Mouse (Mus musculus) megakaryocyte, adult 5-6 weeks (primary cell): ENCODE measurements around the gene Gm973. TPM values are rescaled to one million over a fixed set of nuclear protein-coding genes. Genes with fewer than 3 reads are reported as not detected.
A peak's percentile ranks its signal among the peaks of the same experiment; 100 is the strongest.

Source experiments
- ATAC-seq: 2 replicates; pipeline ENCODE4 v1.8.0; 2016; ENCODE audit warnings: mild to moderate bottlenecking, inconsistent platforms; ENCODE audit not compliant: poor library complexity, severe bottlenecking
- total RNA-seq, 2 experiments: library from RNA; stranded (forward) in 1 of 2; stranded (reverse) in 1 of 2; fragments of 153-499, 151-499 nt in 1 of 2; fragments of 221-1000, 200-1000 nt in 1 of 2; gene quantifications; 2 replicates each; pipeline versions ENCODE4 v1.2.3 to v1.2.4; 2015 to 2017

The Gm973 gene
- total RNA-seq, 2 experiments from 2014 or later: 0.47 to 2.8 TPM

DNA sequence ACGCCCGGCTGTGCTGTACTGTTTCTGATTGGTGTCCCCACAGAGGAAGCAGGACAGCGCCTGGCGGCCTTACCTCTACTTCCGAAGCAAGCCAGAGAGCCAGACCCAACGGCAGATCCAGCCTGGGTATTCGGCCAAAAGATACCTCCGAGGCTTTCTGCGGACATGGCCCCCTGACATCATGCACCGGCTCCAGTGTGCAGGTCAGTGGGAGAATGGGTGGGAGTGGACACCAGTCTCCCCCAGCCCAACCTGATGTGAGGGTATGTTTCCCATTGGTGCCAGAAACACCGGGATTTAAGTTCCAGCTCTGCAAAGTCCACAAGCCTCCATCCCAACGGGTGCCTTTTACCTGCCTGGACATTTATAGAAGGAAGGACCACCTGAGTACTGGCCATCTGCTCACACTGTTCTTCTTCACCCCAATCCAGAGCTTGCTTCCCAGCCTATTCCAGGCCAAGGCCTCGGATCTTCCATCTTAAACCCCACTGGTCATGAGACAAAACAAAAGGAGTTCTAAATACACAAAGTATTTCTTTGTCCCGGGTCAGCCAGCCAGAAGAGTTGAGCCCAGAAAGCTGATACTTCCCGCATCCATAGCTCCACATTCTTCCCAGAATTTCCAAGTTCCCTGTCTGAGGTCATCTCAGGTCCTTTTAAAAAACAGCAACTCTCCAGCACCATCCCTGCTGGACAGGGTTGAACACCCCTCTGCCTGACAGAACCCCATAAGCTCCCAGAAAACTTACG, 25.4 kb downstream of the Gm973 start:
- no peak for ATAC-seq

DNA sequence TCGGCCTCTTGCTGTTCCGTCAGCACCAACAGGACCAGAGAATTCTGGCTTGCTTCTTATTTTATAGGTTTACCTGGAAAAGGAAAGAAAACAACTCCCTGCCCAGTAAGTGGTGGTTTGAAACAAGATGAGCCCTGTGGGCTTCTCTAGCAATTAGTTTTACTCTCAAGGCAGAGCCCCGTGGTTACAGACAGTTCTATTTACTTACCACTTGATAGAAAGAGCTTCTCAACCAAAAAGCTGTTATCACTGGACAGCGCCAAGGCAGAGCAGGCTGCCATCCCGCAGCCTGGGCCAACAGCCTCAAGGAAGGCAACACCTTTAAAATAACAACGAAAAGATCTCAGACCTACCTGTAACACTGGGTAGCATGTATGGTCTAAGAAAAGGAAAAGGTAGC, 26.2 kb downstream of the Gm973 start:
- no peak for ATAC-seq

DNA sequence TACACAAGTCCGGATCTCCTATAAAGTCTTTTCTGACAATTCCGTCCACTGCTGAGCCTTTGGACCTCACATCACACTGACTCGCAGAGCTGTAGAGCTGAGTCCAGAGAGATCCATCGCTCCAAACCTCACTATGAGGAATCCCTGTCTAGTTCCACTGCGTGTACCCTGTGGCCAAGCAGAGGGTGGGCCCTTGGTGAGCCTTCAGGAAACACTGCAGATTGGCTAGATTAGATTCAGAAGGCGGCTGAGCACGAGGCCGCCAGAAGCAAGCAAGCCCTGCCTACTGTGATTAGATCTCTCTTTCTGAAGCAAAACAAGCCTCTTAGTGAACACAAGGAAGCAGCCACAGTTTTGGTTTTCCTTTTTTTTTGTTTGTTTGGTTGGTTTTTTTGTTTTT, 27.8 kb downstream of the Gm973 start:
- ATAC-seq: no peak

DNA sequence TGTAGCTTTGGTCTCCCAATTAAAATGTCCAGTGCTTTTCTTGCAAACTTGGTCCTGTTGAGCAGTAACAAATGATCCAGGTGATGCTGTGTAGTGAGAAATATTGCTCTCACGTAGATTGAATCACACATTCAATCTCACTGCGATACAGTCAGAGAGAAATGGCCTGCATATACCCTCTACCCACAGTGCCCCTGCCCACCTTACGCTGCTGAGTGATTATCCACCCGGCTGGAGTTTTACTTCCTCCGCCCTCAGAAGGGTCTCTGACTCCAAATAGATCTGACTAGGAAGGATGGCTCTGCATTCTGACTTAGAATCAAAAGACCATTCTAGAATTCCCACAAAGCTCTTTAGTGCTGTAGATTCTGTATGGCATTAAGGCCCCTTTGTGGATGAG, 32.4 kb downstream of the Gm973 start:
- no peak for ATAC-seq

DNA sequence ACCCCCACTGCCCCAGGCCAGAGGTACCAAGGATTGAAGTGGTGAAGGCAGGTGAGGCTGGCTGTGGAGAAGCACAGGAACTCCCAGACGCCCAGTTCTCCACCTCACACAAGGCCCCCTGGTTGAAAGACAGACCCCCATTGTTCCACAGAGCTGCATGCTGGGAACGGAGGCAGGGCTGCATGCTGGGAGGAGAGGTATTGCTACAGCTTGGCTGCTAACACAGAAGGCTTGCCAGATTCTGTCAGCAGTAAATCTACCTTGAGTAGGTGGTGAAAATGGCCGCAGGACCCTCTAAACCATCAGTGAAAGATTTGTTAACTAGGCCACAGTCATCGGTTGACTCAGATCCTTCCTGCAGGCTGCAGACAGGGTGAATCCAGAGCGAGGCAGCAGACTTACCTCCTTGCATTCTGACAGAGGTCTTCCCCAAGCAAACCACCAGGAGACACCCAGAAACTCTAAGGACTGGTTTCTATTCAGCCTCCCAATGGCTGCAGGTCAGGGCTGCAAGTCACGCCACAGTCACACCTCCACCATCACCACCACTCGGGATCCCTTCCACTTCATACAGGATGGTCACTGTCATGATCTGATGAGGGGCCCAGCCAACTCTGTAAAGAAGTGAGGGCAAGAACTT, 33.1 kb downstream of the Gm973 start:
- no peak for ATAC-seq

DNA sequence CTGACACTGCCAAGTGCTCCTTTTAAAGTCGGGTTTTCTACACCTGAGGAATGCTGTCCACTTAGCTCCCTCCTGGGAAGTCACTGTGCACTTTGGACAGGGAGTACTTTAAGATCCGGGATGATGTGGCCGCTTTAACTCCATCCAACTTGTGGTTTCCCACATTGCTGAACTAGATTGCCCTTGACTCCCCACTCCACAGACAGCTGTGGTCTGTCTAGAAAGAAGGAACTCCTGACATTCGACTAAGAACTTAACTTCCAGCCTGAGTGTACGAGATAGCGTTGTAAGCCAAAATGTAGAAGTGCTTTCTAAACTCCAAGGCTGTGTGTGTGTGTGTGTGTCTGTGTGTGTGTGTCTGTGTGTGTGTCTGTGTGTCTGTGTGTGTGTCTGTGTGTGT, 34.2 kb downstream of the Gm973 start:
- ATAC-seq: no peak

DNA sequence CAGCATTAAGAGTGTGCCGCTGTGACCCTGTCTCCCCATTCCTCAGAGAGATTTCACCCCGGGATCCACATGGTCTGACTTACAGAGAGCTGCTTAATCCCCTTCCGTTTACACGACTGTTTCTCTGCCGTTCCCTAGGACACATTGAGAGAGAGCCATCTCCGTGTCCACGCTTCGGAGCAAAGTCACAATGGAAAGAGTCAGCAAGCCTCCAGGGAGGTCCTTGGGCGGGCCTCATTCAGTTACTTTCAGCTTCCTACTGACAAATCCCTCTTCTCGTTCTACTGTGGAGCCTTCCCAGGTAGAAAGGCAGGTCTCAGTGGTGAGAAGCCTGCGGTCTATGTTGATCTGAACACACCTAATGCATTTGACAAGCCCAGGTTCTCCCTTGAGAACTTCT, 34.9 kb downstream of the Gm973 start:
- no peak for ATAC-seq

DNA sequence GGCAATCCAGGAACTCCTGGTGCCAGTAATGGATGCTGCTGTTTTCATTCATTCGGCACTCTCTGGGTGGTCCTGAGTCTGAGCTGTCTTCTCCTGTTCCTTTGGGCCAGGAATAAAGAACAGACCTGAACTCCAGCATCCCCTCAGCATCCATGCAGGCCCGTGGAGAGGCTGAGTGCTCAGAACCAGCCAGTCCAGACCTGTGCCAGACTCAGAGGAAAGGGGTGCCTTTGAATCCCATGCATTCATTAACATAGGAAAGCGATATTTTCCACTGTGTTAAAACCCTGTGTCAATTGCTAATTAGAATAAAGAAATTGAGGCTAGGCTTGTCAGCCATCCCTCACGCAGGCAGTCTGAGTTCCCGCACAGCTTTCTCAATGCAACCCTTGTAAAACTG, 37.6 kb downstream of the Gm973 start:
- no peak for ATAC-seq

DNA sequence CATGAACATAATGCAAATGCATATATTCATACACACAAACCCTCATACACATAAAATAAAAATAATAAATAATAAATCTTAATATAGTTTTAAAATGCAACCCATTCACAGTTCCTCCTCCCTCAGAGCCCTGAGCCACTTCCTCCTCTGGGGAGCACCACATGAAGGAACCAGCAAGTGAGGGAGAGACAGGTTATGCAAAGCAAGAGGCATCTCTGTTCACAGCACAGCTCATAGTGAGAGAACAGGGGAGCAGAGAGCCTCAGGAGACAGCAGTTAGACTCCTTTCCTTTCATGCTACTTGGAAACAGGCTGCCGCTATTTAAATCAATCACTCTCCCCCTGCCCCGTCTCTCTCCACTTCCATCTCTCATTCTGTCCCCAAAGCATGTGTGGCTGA, 47.5 kb downstream of the Gm973 start:
- no peak for ATAC-seq

DNA sequence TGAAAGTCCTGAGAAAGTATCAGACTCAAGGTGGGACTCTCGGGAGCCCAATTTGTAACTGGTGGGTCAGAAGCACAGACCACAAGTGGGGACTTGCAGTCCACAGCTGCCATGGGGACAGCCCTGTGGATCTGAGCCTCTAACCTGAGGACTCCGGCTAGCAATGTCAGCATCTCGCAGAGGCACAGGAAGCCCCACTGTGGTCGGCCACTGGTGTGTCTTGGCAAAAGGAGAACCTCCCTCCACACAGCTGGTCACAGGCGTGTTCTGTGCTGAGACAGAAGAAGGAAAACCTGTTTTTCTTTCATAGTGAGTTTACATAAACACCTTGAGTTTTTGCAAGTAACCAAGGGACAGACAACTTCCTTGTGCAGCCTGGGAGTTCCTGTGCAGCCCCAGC, 49.7 kb downstream of the Gm973 start:
- peak; percentile 45 for ATAC-seq

DNA sequence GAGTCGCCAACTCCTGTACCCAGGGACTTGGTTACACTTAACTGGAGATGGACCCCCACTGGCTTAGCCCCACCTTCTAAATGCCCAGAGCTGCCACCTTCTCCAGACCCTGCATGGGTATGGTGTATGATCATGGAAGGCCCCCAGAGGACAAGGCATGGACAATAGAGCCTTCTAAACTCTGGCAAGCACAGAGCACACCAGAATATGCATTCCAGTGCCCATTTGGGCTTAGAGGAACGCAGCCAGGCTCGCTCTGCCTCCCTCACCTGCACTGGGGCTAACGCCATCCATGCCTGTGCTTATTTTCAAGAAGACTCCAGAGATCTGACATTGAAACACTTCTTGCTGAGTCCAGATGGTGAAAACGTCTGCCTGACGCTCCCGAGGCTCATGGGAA, 50.2 kb downstream of the Gm973 start:
- ATAC-seq: no peak

DNA sequence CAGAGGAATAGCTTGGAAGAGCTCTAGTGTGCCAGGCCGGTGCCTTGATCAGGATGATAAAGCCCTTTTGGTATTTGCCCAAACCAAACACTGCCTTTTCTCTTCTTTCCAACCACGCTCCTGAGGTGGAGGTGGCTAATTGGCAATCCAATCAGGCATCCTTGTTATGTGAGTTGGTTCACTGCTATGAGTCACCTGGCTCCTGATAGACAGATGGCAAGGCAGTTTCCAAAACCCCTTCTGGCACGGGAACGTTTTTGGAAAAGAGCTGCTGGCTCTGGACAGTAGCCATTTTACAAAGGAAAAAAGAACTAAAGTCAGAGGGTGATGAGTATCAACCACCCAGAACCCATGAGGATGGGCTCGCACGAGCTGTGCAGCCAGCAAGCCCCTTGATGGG, 50.9 kb downstream of the Gm973 start:
- no peak for ATAC-seq

DNA sequence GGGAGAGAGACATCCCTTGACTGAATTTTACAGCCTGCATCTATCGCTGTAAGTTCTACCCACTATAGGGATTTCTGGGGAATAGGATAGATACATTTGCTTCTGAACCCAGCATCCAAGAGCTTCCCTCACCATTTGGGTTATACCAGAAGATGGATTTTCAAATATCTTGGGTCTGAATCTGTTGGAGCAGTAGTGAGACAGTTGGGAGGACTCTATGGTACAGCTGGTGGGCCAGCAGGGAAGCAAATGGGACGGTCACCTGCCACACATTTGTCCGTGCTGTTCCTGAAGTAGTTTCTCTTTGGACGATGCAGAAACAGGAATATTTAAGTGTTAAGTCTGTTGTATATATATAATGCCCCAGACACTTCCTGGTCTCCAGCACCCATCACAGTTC, 51.5 kb downstream of the Gm973 start:
- no peak for ATAC-seq

DNA sequence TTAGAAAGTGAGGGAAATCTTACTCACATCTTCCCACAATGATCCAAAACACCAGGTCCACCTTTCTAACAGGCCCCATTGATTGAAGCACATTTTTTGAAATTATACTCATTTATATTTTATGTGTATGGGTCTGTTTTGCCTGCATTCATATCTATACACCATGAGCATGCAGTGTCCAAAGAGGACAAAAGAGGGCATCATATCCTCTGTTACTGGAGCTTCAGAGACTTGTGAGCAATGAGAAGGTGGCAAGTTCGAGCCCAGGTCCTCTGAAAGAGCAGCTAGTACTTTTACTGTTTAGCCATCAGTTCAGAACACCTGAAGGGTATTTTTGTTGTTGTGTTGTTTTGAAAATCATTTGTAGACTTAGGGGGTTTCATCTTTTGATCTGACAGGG, 52.2 kb downstream of the Gm973 start:
- ATAC-seq: no peak

DNA sequence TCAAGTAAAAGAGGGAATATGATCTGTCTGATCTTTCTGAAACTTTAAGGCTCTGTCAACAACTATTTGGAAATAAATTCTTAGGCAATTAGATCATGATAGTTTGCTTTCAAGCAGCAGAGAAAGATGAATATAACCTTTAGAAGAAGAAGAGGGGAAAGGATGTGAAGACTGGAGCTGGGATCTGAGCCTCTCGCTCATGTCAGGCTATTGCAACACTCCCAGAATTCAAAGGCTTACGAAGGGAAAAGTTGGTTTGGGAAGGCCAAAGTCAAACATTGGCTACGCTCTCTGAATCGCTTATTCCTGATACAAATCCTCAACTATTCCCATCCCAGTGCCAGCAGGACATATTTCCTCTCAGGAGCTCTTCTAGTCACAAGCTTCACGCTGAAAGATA, 53.2 kb downstream of the Gm973 start:
- ATAC-seq: no peak

DNA sequence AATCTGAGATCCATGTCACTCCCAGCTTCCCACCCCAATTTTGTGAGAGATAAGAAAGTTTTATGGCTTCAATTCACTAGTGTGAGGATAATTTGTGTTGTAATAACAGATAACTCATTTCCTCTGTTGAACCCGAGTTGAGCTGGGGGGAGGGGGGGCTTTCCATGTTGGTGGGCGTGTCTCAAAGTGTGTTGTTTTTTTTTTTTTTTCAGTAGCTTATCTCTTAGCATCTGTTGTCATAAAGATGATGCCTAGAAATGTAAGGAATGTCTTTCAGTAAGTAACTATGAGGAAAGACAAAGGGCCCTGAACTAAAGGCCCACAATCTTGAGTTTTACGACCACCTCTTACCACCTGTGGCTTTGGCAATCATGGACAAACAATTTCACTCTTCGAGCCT, 54.7 kb downstream of the Gm973 start:
- no peak for ATAC-seq

DNA sequence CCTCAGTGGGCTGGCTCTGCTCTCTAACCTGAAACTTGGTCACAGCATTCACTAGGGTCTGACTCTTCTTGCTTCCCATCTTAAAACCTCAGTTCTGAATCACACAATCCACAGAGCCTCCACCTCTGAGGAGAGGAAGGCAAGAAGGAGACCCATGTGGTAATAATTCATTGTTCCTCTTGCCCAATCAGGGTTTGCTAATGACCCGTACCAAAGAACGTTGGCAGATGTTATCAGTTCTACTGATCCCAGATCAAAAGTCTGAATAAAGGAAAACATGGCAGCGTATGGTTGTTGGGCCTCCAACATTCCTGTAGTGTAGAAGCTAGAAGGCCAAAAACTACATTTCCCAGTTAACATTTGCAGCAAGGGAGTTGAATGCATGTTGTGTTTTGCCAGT, 55.4 kb downstream of the Gm973 start:
- peak; percentile 57 for ATAC-seq

DNA sequence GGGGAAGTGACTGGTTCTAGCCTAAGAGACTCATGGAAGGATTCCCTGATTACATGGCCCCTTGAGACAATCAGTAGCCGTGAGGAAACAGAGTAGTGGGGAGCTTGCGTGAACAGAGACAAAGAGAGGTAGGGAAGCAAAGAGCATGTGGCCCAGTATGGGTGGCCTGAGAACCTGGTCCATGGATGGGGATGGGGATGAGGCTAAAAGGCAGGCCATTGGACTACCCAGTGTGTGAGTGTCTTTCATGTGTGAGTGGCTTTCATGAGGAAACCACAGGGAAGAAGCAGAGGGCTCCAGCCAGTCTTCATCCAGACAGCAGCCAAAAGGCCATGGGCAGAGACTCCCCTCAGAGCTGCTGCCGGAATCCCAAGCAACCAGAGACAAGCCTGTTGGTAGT, 57.8 kb downstream of the Gm973 start:
- no peak for ATAC-seq

DNA sequence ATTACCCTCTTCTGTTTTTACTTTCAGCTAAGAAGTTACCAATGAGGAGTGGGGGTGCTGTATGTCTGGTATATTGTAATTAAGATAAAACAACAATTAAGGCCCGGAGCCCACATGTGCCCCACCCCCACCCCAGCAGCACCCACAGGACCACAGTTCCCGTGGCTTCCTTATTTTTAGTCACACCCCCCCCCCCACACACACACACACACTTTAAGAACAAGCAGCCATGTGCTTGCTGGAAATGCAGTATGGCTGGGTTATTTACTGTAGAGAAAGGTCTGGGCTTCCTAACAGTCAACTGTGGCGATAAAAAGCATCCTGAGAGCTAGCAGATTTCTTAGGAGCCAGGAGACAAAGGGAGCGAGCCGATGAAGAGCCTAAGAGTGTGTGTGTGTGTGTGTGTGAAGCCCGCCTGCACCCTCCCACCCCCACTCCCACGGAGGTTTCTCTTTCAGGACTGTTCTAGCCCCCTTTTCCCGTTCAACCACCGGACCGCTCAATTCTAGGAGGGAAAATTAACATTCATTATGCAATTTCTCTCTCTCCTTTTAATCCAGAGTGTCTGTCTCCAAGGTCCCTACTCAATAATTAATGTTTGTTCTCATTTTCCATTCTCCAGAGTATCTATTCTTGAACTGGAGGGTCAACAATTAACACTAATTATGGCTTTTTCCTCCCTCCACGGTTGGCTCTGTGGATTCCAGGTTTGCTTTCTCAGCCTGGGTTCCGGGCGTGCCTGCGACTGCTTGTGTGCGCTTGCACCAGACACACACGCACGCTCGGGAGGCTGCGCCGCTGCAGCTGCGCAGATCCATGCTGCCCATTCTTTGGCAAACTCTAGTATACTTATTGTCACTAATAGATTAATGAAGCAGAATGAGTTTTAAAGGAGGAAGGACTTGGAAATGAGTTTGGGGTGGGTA, 58.5 kb downstream of the Gm973 start:
- ATAC-seq: no peak

DNA sequence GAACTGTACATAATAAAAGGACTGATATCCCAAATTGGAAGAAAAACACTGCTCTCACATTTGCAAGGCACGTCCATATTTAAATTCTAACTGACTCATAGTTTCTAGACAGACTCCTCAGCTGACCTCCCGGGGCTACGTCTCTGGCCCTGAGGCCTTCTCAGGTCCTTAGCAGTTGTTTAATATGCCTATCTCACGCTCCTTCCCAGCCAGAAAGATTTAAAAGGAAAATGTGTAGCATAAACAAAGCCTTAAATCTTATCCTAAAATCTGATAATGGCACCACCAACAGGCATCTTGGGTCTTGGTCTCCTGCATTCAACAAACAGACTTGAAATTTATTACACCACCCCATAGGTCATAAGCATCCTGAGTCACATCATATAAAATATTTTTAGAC, 62.7 kb downstream of the Gm973 start:
- no peak for ATAC-seq

DNA sequence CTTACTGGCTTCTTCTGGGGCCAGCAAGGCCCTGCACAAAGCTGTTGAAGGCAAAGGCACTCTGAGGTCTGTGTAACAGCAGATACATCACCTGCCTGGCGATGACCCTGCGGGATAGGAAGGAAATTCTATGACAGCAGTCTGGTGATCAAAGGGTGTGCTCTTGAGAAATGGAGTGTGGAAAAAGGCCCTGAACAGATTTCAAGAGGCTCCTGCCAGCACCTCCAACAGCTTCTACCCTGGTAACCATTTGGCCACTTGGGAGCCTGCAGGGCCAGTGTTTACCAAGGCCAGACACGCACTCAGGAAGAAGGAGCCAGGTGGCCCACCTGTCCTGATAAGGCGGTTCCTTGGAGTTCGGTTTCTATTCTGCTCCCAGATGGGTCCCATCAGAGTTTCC, 63.3 kb downstream of the Gm973 start:
- no peak for ATAC-seq
